11 mouse cellular contexts compared by ENCODE assay signal in the genomic region with DNA sequence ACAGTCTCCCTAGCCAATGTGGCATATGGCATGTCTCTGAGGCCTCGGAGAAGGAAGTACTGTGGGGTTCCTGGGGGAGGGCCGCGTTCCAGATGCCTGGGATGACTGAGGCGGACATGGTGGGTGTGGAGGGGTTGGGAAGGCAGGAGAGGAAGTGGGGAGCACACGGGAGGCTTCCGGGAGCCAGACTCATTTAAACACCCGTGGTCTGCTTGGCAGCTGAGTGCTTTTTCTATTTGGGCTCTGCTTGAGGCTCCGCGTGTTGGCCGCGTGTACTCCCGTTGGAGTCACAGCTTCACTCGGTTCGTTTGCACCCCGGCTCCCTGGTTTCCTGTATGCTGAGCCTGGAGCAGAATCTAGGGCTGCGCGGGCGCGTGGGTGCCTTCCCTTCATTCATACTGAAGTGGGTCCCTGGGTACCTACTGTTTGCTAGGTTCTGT. TPM values are rescaled to one million over a fixed set of nuclear protein-coding genes. Genes with fewer than 3 reads are reported as not detected.
DNase-seq lines count a peak whose midpoint lies in the region; ATAC-seq and TF ChIP-seq lines count a peak whose summit lies in the region.
"Had no signal": no experiment of that assay in that cellular context is flagged by ENCODE, and none has a peak within 500 bp of the region (broad histone marks: within the 10 kb centered on the region; RNA-seq: fewer than 3 reads in every experiment).

No protein-coding gene starts in this region.

- no peak for TF ChIP-seq CTCF in lung, embryonic 14.5 days (IDR thresholded peaks at IDR 0.05; ENCODE audit: low read depth)
- no peak for TF ChIP-seq CTCF in lung, postnatal 0 days (IDR thresholded peaks at IDR 0.05)

- no peak overlapping the region for H3K4me3 ChIP-seq in lung, embryonic 14.5 days (ENCODE audit: low read depth, low read length)
- H3K4me3 ChIP-seq in lung, postnatal 0 days (ENCODE audit: low read depth, low read length): no peak overlapping the region
- no peak overlapping the region for H3K4me3 ChIP-seq in forebrain, embryonic 14.5 days (ENCODE audit: low read depth, low read length)
- no peak overlapping the region for H3K4me3 ChIP-seq in limb, embryonic 13.5 days

- H3K27ac ChIP-seq in lung, embryonic 14.5 days (ENCODE audit: low read depth): peak overlapping the region; percentile 21; the same call in 1 of the 2 replicates
- no peak overlapping the region for H3K27ac ChIP-seq in lung, postnatal 0 days (ENCODE audit: low read length)
- H3K27ac ChIP-seq in forebrain, embryonic 14.5 days (ENCODE audit: low read depth, low read length): peak overlapping the region; percentile 62; the same call in 1 of the 2 replicates
- H3K27ac ChIP-seq in limb, embryonic 13.5 days: peak overlapping the region; percentile 77

- peak; percentile 79 to 86 for DNase-seq in cerebellum, postnatal 14 days
- DNase-seq in cerebellum, adult 11 months: no peak
- peak; percentile 61 for DNase-seq in lung, embryonic 14.5 days
- DNase-seq in lung, postnatal 0 days (ENCODE audit: low spot score): no peak
- peak; percentile 55 for DNase-seq in forebrain, embryonic 14.5 days (ENCODE audit: low spot score)
- DNase-seq in adrenal gland, postnatal 14 days: no peak
- no peak for DNase-seq in urinary bladder, postnatal 14 days (ENCODE audit: low spot score)
- DNase-seq: B cell, adult 2 months; heart, adult 18-20 months; lung, postnatal 4 days had no signal

- H3K9ac ChIP-seq in lung, embryonic 14.5 days: no peak overlapping the region
- no peak overlapping the region for H3K9ac ChIP-seq in lung, postnatal 0 days (replicated peaks; ENCODE audit: low read depth)
- no peak overlapping the region for H3K9ac ChIP-seq in forebrain, embryonic 14.5 days (ENCODE audit: low read length)
- peak overlapping the region; percentile 1; the same call in 1 of the 2 replicates for H3K9ac ChIP-seq in limb, embryonic 13.5 days

- H3K9me3 ChIP-seq in lung, embryonic 14.5 days (ENCODE audit: low read depth, low read length): no peaks in the 10 kb centered on the region
- no peaks in the 10 kb centered on the region for H3K9me3 ChIP-seq in lung, postnatal 0 days (ENCODE audit: low read length)
- no peaks in the 10 kb centered on the region for H3K9me3 ChIP-seq in forebrain, embryonic 14.5 days (replicated peaks; ENCODE audit: control insufficient read depth, low read length)
- no peaks in the 10 kb centered on the region for H3K9me3 ChIP-seq in limb, embryonic 13.5 days

- H3K4me2 ChIP-seq in lung, embryonic 14.5 days: peak overlapping the region; percentile 32; the same call in 1 of the 2 replicates
- no peak overlapping the region; the same call in 1 of the 2 replicates for H3K4me2 ChIP-seq in lung, postnatal 0 days (replicated peaks; ENCODE audit: low read depth, low read length)
- no peak overlapping the region for H3K4me2 ChIP-seq in forebrain, embryonic 14.5 days (ENCODE audit: low read length)
- peak overlapping the region; percentile 21 for H3K4me2 ChIP-seq in limb, embryonic 13.5 days (replicated peaks)

- WGBS in lung, embryonic 14.5 days: 46% methylated on average over 19 of the region's 19 CpGs
- 24% methylated on average over 19 of the region's 19 CpGs for WGBS in lung, postnatal 0 days
- WGBS in forebrain, embryonic 14.5 days: 70% methylated on average over 19 of the region's 19 CpGs
- 45% methylated on average over 19 of the region's 19 CpGs for WGBS in limb, embryonic 13.5 days

- no peaks in the 10 kb centered on the region for H3K36me3 ChIP-seq in lung, embryonic 14.5 days (ENCODE audit: insufficient read depth)
- no peaks in the 10 kb centered on the region for H3K36me3 ChIP-seq in lung, postnatal 0 days (ENCODE audit: insufficient read depth, low read length)
- no peaks in the 10 kb centered on the region for H3K36me3 ChIP-seq in forebrain, embryonic 14.5 days (ENCODE audit: control insufficient read depth, insufficient read depth, low read length)
- H3K36me3 ChIP-seq in limb, embryonic 13.5 days: no peaks in the 10 kb centered on the region

- no peak for TF ChIP-seq EP300 in lung, postnatal 0 days (IDR thresholded peaks at IDR 0.05)

- no peaks in the 10 kb centered on the region for H3K27me3 ChIP-seq in lung, embryonic 14.5 days (ENCODE audit: insufficient read depth, low read length)
- H3K27me3 ChIP-seq in lung, postnatal 0 days (replicated peaks; ENCODE audit: insufficient read depth, low read length): no peaks in the 10 kb centered on the region
- H3K27me3 ChIP-seq in forebrain, embryonic 14.5 days (replicated peaks; ENCODE audit: control insufficient read depth, insufficient read depth, low read length): no peaks in the 10 kb centered on the region
- no peaks in the 10 kb centered on the region for H3K27me3 ChIP-seq in limb, embryonic 13.5 days

- no peak for ATAC-seq in lung, embryonic 14.5 days (ENCODE audit: insufficient read depth)
- no peak for ATAC-seq in lung, postnatal 0 days
- no peak for ATAC-seq in forebrain, embryonic 14.5 days
- ATAC-seq in limb, embryonic 13.5 days (ENCODE audit: low FRiP score, low read depth): no peak

- H3K4me1 ChIP-seq in lung, embryonic 14.5 days (ENCODE audit: insufficient read depth): peaks cover 51% of the 10 kb centered on the region
- peaks cover 27% of the 10 kb centered on the region for H3K4me1 ChIP-seq in lung, postnatal 0 days (ENCODE audit: insufficient read depth, low read depth, low read length)
- peaks cover 44% of the 10 kb centered on the region for H3K4me1 ChIP-seq in forebrain, embryonic 14.5 days (ENCODE audit: control insufficient read depth, insufficient read depth, low read length)
- H3K4me1 ChIP-seq in limb, embryonic 13.5 days: peaks cover 90% of the 10 kb centered on the region

RNA-seq across cellular contexts. Expression of gene Gse1, which starts 40.3 kb away (rescaled TPM):
- polyA plus RNA-seq in lung, embryonic 14.5 days (2014; fragmentation: Nextera tagmentation; extraction: Ambion mirVana): 12.7 and 14.3 TPM in 2 replicates
- 9.5 and 9.9 TPM in 2 replicates for polyA plus RNA-seq in lung, postnatal 0 days (2015; fragmentation: Nextera tagmentation; extraction: Ambion mirVana)
- polyA plus RNA-seq in forebrain, embryonic 14.5 days (2014; fragmentation: Nextera tagmentation; extraction: Ambion mirVana): 22.6 and 33.6 TPM in 2 replicates
- polyA plus RNA-seq in limb, embryonic 13.5 days (2015; fragmentation: Nextera tagmentation; extraction: Ambion mirVana): 6.9 and 7.1 TPM in 2 replicates
- 29.9 and 33.9 TPM in 2 replicates for total RNA-seq in adrenal gland, postnatal 14 days (2021)

Comparison
In these comparisons a context has a peak if more than half of its experiments do, and no peak if none do; other contexts are left out.
1. DNase-seq: peak in cerebellum, postnatal 14 days (2 of 2), lung, embryonic 14.5 days (single experiment) and forebrain, embryonic 14.5 days (single experiment); none in cerebellum, adult 11 months (single experiment), lung, postnatal 0 days (single experiment), adrenal gland, postnatal 14 days (single experiment) and urinary bladder, postnatal 14 days (single experiment).
2. H3K4me2 ChIP-seq: peak in lung, embryonic 14.5 days (single experiment) and limb, embryonic 13.5 days (single experiment); none in lung, postnatal 0 days (single experiment) and forebrain, embryonic 14.5 days (single experiment).